Mouse (Mus musculus) embryonic facial prominence, embryonic 10.5 days (tissue): Measurements from ENCODE around the gene Gm3371. TPM values are rescaled to one million over a fixed set of nuclear protein-coding genes. Genes with fewer than 3 reads are reported as not detected.
"Not testable (repeated sequence)": the region's sequence is repeated elsewhere in the genome, so short reads cannot be mapped to it uniquely, and the experiment has no call there.

Source experiments
- DNase-seq: peaks from one replicate; pipeline ENCODE4 v3.0.0-alpha.2; 2017; ENCODE audit warnings: low spot score
- H3K27ac ChIP-seq: fragments of 300-500 bp; sonication (generic); replicated peaks from 2 replicates; pipeline ENCODE4 v1.5.1; 2016; ENCODE audit warnings: mild to moderate bottlenecking
- H3K27me3 ChIP-seq: fragments of 300-500 bp; sonication (generic); replicated peaks from 2 replicates; pipeline ENCODE4 v1.6.1; 2016; ENCODE audit warnings: low read depth, mild to moderate bottlenecking; ENCODE audit not compliant: poor library complexity, severe bottlenecking
- H3K36me3 ChIP-seq: fragments of 300-500 bp; sonication (generic); replicated peaks from 2 replicates; pipeline ENCODE4 v1.6.1; 2016; ENCODE audit warnings: mild to moderate bottlenecking, moderate library complexity
- H3K4me1 ChIP-seq: fragments of 300-500 bp; sonication (generic); 2 replicates; pipeline ENCODE4 v1.6.1; 2016
- H3K4me3 ChIP-seq: fragments of 300-500 bp; sonication (generic); 2 replicates; pipeline ENCODE4 v1.5.1; 2016; ENCODE audit warnings: mild to moderate bottlenecking, moderate library complexity
- H3K9me3 ChIP-seq: fragments of 300-500 bp; sonication (generic); 2 replicates; pipeline ENCODE4 v1.6.1; 2016; ENCODE audit warnings: mild to moderate bottlenecking
- WGBS: fragments of 180-500 bp; shearing (Covaris S2); methylation state at CpG from one replicate; pipeline ENCODE4 v1.1.7; 2016; 5-methylcytosine and 5-hydroxymethylcytosine counted together
- polyA plus RNA-seq: library from polyadenylated mRNA; unstranded; fragments of >200 nt; fragmentation: Nextera tagmentation; extraction: Ambion mirVana; gene quantifications from 2 replicates; pipeline ENCODE4 v1.2.1, GENCODE M21; 2016

Gene Gm3371
- not detected in 2 replicates for polyA plus RNA-seq

- 80% methylated on average over 1 of the region's 2 CpGs for WGBS
Observed at GRCm38 (mm10) chr14:44410588-44410987, at the start of gene Gm3371. TSS of gene Gm3371 (minus strand) at chr14:44410688.

DNA sequence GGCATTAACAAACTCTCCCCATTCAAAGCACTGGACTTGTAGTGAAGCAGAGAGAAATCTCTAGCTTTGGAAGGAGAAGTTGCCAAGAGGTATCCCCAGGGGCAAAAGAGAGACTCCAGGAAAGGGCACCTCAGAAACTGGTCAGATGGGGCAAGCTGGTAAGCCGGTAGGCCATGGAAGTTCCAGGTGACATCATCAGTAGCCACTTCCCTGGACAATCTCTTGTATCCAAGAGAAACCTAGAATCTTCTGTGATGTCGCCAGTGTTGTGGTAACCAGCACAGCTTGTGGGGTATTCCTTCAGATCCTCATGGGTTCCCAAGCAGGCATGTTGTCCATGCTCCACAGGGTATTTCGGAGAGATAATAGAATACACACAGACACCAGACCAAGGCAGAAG is 22.8 kb upstream of the Gm3371 start, which contains the start of gene Gm8232:
Gm8232 (plus strand) TSS at position 301 of the 400 bp plus-strand sequence.
- DNase-seq, H3K9me3 ChIP-seq, H3K27me3 ChIP-seq, H3K27ac ChIP-seq, H3K4me3 ChIP-seq, H3K36me3 ChIP-seq, H3K4me1 ChIP-seq: not testable (repeated sequence)
- WGBS, result 89% methylated on average over 3 of the region's 3 CpGs

More at GRCm38 (mm10) chr14:44410588-44410987, at the start of gene Gm3371:
- not testable (repeated sequence) for H3K4me3 ChIP-seq, DNase-seq, H3K9me3 ChIP-seq, H3K27ac ChIP-seq, H3K36me3 ChIP-seq, H3K27me3 ChIP-seq, H3K4me1 ChIP-seq

DNA sequence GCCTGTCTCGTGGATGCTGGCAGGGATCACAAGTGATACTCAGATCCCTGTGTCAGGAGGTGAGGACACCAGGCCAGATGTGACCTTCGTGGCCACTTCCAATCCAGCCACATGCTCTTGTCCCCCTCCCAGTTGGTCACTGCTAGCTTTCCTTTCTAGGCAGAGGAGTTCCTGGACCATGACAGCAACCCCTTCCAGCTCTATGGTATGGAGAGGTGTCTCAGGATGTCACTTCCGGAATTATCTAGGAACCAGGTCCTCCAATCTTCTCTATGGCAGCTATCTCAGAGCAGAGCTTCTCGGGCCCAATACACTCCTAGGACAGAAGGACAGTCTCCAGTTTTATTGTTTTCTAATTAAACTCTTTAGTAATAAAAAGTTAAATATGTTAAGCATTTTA is 26.3 kb downstream of the Gm3371 start:
- WGBS, result 84% methylated on average over 4 of the region's 4 CpGs

DNA sequence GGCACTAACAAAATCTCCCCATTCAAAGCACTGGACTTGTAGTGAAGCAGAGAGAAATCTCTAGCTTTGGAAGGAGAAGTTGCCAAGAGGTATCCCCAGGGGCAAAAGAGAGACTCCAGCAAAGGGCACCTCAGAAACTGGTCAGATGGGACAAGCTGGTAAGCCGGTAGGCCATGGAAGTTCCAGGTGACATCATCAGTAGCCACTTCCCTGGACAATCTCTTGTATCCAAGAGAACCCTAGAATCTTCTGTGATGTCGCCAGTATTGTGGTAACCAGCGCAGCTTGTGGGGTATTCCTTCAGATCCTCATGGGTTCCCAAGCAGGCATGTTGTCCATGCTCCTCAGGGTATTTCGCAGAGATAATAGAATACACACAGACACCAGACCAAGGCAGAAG is 45.4 kb downstream of the Gm3371 start, which contains the start of gene Gm8229:
Gm8229 (plus strand) TSS at position 301 of the 400 bp plus-strand sequence.
- 88% methylated on average over 4 of the region's 4 CpGs for WGBS

More for the DNA sequence above, 26.3 kb downstream of the Gm3371 start:
- H3K4me3 ChIP-seq, H3K36me3 ChIP-seq, H3K27ac ChIP-seq, H3K4me1 ChIP-seq, DNase-seq, H3K27me3 ChIP-seq, H3K9me3 ChIP-seq: not testable (repeated sequence)

DNA sequence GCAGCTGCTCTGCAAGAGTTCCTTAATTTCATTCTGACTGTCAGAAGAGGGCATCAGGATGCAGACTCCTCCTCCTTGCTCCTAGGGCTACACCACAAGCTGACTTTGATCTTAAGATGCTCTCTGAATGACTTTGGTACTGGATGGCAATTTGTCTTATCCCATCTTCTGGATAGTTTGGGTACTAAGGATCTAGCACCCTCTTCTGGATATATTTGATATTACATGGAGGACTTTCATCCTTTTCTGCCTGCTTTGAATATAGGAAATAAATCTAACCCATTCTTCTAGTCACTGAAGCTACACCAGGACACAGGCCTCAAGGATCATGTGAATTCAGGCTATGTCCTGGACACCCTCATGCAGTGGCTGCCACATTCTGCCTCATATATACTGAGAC is 48.2 kb downstream of the Gm3371 start:
- not testable (repeated sequence) for H3K9me3 ChIP-seq, H3K4me1 ChIP-seq, H3K27ac ChIP-seq, H3K36me3 ChIP-seq, H3K27me3 ChIP-seq, H3K4me3 ChIP-seq
- peak; percentile 6 for DNase-seq

More for the DNA sequence above, 45.4 kb downstream of the Gm3371 start, which contains the start of gene Gm8229:
- not testable (repeated sequence) for H3K4me3 ChIP-seq, DNase-seq, H3K27ac ChIP-seq, H3K27me3 ChIP-seq, H3K36me3 ChIP-seq, H3K9me3 ChIP-seq, H3K4me1 ChIP-seq

- not testable (repeated sequence) for H3K4me1 ChIP-seq, H3K36me3 ChIP-seq, DNase-seq, H3K4me3 ChIP-seq, H3K27ac ChIP-seq, H3K27me3 ChIP-seq, H3K9me3 ChIP-seq
- 40% methylated on average over 2 of the region's 2 CpGs for WGBS
Observed at GRCm38 (mm10) chr14:44361416-44361815, 49.1 kb downstream of the Gm3371 start.

Other genes with a start within 250 kb of the Gm3371 start
- not detected in 2 replicates for gene Gm8212, start 213.0 kb downstream of the Gm3371 start, polyA plus RNA-seq
- not detected in 2 replicates for gene 4930503E14Rik, start 197.4 kb downstream of the Gm3371 start, polyA plus RNA-seq
- gene Gm8220, start 125.1 kb downstream of the Gm3371 start, polyA plus RNA-seq, result not detected in 2 replicates
- gene Gm5930, start 72.1 kb downstream of the Gm3371 start, polyA plus RNA-seq, result not detected in 2 replicates
- not detected in 2 replicates for gene Gm8229, start 45.3 kb downstream of the Gm3371 start, polyA plus RNA-seq
- not detected in 2 replicates for gene Gm8232, start 22.9 kb upstream of the Gm3371 start, polyA plus RNA-seq
- not detected in 2 replicates for gene BC061237, start 81.8 kb upstream of the Gm3371 start, polyA plus RNA-seq
- not detected in 2 replicates for gene Gm17093, start 107.6 kb upstream of the Gm3371 start, polyA plus RNA-seq
- gene Gm8247, start 172.5 kb upstream of the Gm3371 start, polyA plus RNA-seq, result not detected in 2 replicates
- not detected in 2 replicates for gene Gm5624, start 217.2 kb upstream of the Gm3371 start, polyA plus RNA-seq